Mouse (Mus musculus): ENCODE results near the gene Hmgn2. TPM values are rescaled to one million over a fixed set of nuclear protein-coding genes. Genes with fewer than 3 reads are reported as not detected.

Gene Hmgn2
- total RNA-seq, 2 experiments from 2014 or later = 153 to 159 TPM

GRCm38 (mm10) chr4:133929278-133929670, 39.2 kb downstream of the Hmgn2 start:
- DNase-seq (ENCODE audit: low spot score in 2 of 2) = no peak

GRCm38 (mm10) chr4:133928576-133929277, 39.7 kb downstream of the Hmgn2 start:
- no peak for DNase-seq (ENCODE audit: low spot score in 2 of 2)

GRCm38 (mm10) chr4:133925204-133925603, 43.2 kb downstream of the Hmgn2 start:
- DNase-seq (ENCODE audit: low spot score in 2 of 2) = no peak

DNA sequence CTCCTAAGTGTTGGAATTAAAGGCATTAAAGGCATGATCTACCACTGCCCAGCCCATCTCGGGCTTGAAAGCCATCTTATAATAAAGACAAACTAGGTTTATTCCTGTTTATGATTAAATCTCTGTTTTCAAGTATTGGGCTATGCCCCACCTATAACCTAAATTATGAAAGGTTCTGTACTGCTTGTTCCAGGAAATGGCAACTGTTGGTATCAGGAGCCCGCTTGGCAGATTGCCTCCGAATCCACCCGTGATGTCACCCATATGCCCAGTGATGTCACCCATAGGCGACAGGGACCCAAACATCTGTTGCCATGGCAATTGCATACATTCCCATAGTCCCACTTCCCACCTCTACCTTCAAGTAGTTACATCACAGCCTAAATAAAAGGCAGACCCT, 44.7 kb downstream of the Hmgn2 start:
- no peak for DNase-seq (ENCODE audit: low spot score in 2 of 2)

DNA sequence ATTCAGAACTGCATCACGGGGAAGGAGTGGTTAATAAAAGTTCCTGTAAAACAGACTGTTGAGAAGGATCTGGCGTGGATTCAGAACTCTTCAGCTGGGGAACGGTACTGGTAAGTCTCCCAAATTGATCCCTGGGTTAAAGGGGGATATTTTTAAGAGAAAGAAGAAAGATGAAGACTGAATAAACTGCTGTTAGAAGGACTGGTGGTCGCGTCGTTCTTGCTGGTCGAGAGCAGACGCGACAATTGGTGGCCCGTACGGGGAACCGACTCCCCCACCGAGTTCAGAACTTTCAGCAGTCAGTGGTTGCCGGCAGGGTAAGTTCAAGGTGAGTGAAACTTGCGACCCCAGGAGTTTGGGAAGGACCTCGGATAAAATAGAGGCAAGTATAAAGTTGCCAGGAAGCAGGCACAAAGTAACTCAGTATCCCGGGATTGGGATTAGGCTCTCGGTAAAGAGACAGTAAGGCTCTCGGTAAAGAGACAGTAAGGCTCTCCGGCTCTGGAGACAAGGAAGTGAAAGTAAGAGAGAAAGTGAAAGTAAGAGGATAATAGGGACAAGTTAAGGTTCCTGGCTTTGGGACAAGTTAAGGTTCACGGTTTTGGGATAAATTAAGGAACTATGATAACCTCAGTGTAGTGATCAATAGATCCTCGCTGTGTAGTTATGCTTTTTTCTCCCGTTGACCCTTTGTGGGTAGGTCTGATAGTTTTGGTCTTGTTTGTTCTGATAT, 50.2 kb downstream of the Hmgn2 start:
- peak in 1 of 2 experiments; percentile 62 for DNase-seq (ENCODE audit: low spot score in 2 of 2)

Other genes starting within 250 kb of the Hmgn2 start
- gene Arid1a, start 211.9 kb downstream of the Hmgn2 start, total RNA-seq (2021) = 10 to 100 TPM; 75.3 to 76.5 TPM
- gene Rps6ka1, start 80.9 kb downstream of the Hmgn2 start, total RNA-seq (2021) = 10 to 100 TPM; 13.6 to 14.4 TPM
- gene Dhdds, start 32.3 kb upstream of the Hmgn2 start, total RNA-seq (2021) = 10 to 100 TPM; 57.9 to 65.2 TPM
- not detected for gene Lin28a, start 50.2 kb upstream of the Hmgn2 start, total RNA-seq (2021)
- gene Zfp683, start 85.2 kb upstream of the Hmgn2 start, total RNA-seq (2021) = not detected
- gene Crybg2, start 92.2 kb upstream of the Hmgn2 start, total RNA-seq (2021) = 1 to 10 TPM; 1.2 to 2.2 TPM
- 1 to 10 TPM in 1 of 2 experiments, under 1 TPM in 1; 0.86 to 1.5 TPM for gene Cd52, start 126.4 kb upstream of the Hmgn2 start, total RNA-seq (2021)
- gene Ubxn11, start 133.9 kb upstream of the Hmgn2 start, total RNA-seq (2021) = 10 to 100 TPM; 22.0 to 24.2 TPM
- gene Sh3bgrl3, start 160.1 kb upstream of the Hmgn2 start, total RNA-seq (2021) = 100 to 1,000 TPM; 271 to 295 TPM
- 10 to 100 TPM; 14.4 to 15.2 TPM for gene Cep85, start 218.5 kb upstream of the Hmgn2 start, total RNA-seq (2021)
- gene Gm7534, start 234.4 kb upstream of the Hmgn2 start, total RNA-seq (2021) = not detected